In the genomic region with DNA sequence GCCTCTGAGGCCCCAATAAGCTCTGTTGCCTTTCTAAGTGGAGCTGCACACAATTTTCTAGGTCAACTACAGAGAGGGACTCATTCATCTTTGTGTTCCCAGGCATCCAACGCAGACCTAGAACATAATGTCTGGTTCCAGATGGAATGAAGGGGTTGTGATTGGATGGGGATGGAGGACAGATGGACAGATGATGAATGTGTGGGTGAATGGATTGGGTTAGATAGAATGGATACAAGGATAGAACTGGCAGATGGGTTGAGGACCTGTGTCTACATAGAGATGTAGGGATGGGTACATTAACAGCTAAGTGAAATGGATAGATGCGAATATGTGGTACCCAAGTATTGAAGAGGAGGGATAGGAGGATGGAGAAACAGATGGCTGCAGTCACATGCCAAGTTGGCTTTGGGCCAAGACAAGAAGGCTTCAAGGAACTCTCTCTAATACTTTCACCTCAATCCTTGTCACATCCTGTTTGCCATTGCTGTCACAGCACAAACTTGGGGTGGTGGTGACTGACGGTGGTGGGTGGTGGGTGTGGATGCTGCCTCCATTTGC, we compare ENCODE assay signal across 11 mouse cellular contexts. TPM values are rescaled to one million over a fixed set of nuclear protein-coding genes. Genes with fewer than 3 reads are reported as not detected.
DNase-seq lines count a peak whose midpoint lies in the region; ATAC-seq and TF ChIP-seq lines count a peak whose summit lies in the region.
"Had no signal": no experiment of that assay in that cellular context is flagged by ENCODE, and none has a peak within 500 bp of the region (broad histone marks: within the 10 kb centered on the region; RNA-seq: fewer than 3 reads in every experiment).

No protein-coding gene starts in this region.

- no peaks in the 10 kb centered on the region; the same call in 1 of the 2 replicates for H3K27me3 ChIP-seq in midbrain, postnatal 0 days (ENCODE audit: insufficient read depth, low read length)
- H3K27me3 ChIP-seq in midbrain, embryonic 10.5 days (ENCODE audit: low read depth, poor library complexity, severe bottlenecking), result no peaks in the 10 kb centered on the region
- H3K27me3 ChIP-seq in thymus, adult 2 months (ENCODE audit: control insufficient read depth, insufficient read depth, low read length), result no peaks in the 10 kb centered on the region
- no peaks in the 10 kb centered on the region for H3K27me3 ChIP-seq in hindbrain, embryonic 14.5 days (ENCODE audit: control insufficient read depth, insufficient read depth, low read length)
- H3K27me3 ChIP-seq: liver, embryonic 13.5 days had no signal

- H3K27ac ChIP-seq in midbrain, postnatal 0 days (ENCODE audit: low read depth, low read length), result no peak overlapping the region
- H3K27ac ChIP-seq in midbrain, embryonic 10.5 days (replicated peaks), result no peak overlapping the region
- H3K27ac ChIP-seq in left cerebral cortex, adult 2 months, result no peak overlapping the region; the same call in 1 of the 2 replicates
- H3K27ac ChIP-seq in thymus, adult 2 months (ENCODE audit: control insufficient read depth, insufficient read depth, low read length), result no peak overlapping the region
- H3K27ac ChIP-seq in hindbrain, embryonic 14.5 days, result no peak overlapping the region
- H3K27ac ChIP-seq: liver, embryonic 13.5 days had no signal

- no peak for TF ChIP-seq CTCF in midbrain, postnatal 0 days (IDR thresholded peaks at IDR 0.05)
- no peak for TF ChIP-seq CTCF in left cerebral cortex, adult 2 months (IDR thresholded peaks at IDR 0.05)
- no peak for TF ChIP-seq CTCF in thymus, adult 2 months (IDR thresholded peaks at IDR 0.05; ENCODE audit: borderline replicate concordance, control insufficient read depth, extremely low read depth, insufficient read depth, low read length, poor library complexity)

- DNase-seq in cerebellum, adult 9-11 months, result peak; percentile 26
- DNase-seq in cerebellum, adult 9-10 months, result no peak
- DNase-seq in midbrain, postnatal 0 days (ENCODE audit: low spot score), result peak; percentile 24
- DNase-seq in midbrain, embryonic 10.5 days (ENCODE audit: low spot score), result no peak
- peak; percentile 35 to 51 for DNase-seq in left cerebral cortex, adult 2 months (ENCODE audit: extremely low spot score in 1 of 2, low spot score in 2 of 2)
- DNase-seq in telencephalon, adult 2 months (ENCODE audit: low read depth, low spot score), result peak; percentile 88
- no peak for DNase-seq in thymus, adult 2 months
- DNase-seq in hindbrain, embryonic 14.5 days (ENCODE audit: low spot score), result no peak
- DNase-seq: liver, embryonic 13.5 days had no signal

- no peak for TF ChIP-seq POLR2A in thymus, adult 2 months (IDR thresholded peaks at IDR 0.05; ENCODE audit: control insufficient read depth, extremely low read depth, insufficient read depth, low read length, poor library complexity)

- no peaks in the 10 kb centered on the region for H3K4me1 ChIP-seq in midbrain, postnatal 0 days (ENCODE audit: insufficient read depth, low read length)
- peaks cover 16% of the 10 kb centered on the region; the same call in 1 of the 2 replicates for H3K4me1 ChIP-seq in midbrain, embryonic 10.5 days
- H3K4me1 ChIP-seq in thymus, adult 2 months (replicated peaks; ENCODE audit: control insufficient read depth, insufficient read depth, low read length), result no peaks in the 10 kb centered on the region; the same call in 1 of the 2 replicates
- no peaks in the 10 kb centered on the region for H3K4me1 ChIP-seq in hindbrain, embryonic 14.5 days (replicated peaks; ENCODE audit: control insufficient read depth, insufficient read depth, low read length)
- H3K4me1 ChIP-seq: liver, embryonic 13.5 days had no signal

- 93% methylated on average over 3 of the region's 3 CpGs for WGBS in midbrain, postnatal 0 days
- 92% methylated on average over 3 of the region's 3 CpGs for WGBS in midbrain, embryonic 10.5 days
- 89% methylated on average over 3 of the region's 3 CpGs for WGBS in thymus, adult 2 months
- WGBS in hindbrain, embryonic 14.5 days, result 72% methylated on average over 3 of the region's 3 CpGs

- no peak overlapping the region for H3K4me3 ChIP-seq in midbrain, postnatal 0 days (ENCODE audit: low read depth, low read length)
- no peak overlapping the region for H3K4me3 ChIP-seq in midbrain, embryonic 10.5 days
- no peak overlapping the region for H3K4me3 ChIP-seq in left cerebral cortex, adult 2 months
- H3K4me3 ChIP-seq in thymus, adult 2 months (ENCODE audit: control insufficient read depth, insufficient read depth, low read length), result no peak overlapping the region
- H3K4me3 ChIP-seq in hindbrain, embryonic 14.5 days (replicated peaks; ENCODE audit: low read length), result no peak overlapping the region
- H3K4me3 ChIP-seq: liver, embryonic 13.5 days had no signal

- H3K9ac ChIP-seq in midbrain, postnatal 0 days (replicated peaks; ENCODE audit: low read length, poor library complexity, severe bottlenecking), result no peak overlapping the region
- no peak overlapping the region for H3K9ac ChIP-seq in hindbrain, embryonic 14.5 days
- H3K9ac ChIP-seq: liver, embryonic 13.5 days had no signal

- H3K36me3 ChIP-seq in midbrain, postnatal 0 days (ENCODE audit: insufficient read depth, low read length), result no peaks in the 10 kb centered on the region
- no peaks in the 10 kb centered on the region for H3K36me3 ChIP-seq in midbrain, embryonic 10.5 days
- no peaks in the 10 kb centered on the region for H3K36me3 ChIP-seq in thymus, adult 2 months (ENCODE audit: control insufficient read depth, insufficient read depth, low read length)
- H3K36me3 ChIP-seq in hindbrain, embryonic 14.5 days (replicated peaks; ENCODE audit: control insufficient read depth, insufficient read depth), result no peaks in the 10 kb centered on the region
- H3K36me3 ChIP-seq: liver, embryonic 13.5 days had no signal

- no peaks in the 10 kb centered on the region for H3K9me3 ChIP-seq in midbrain, postnatal 0 days (ENCODE audit: low read length)
- no peaks in the 10 kb centered on the region for H3K9me3 ChIP-seq in midbrain, embryonic 10.5 days (replicated peaks)
- no peaks in the 10 kb centered on the region for H3K9me3 ChIP-seq in hindbrain, embryonic 14.5 days (ENCODE audit: control insufficient read depth, low read length)
- H3K9me3 ChIP-seq: liver, embryonic 13.5 days had no signal

- intact Hi-C loops in left cerebral cortex, adult 2 months (cut with DNase I), result loop anchor here (10.0 kb wide), 1 partner anchor 1052 kb away; no protein-coding TSS in a partner anchor

- H3K4me2 ChIP-seq in midbrain, postnatal 0 days (ENCODE audit: low read depth, low read length, poor library complexity, severe bottlenecking), result no peak overlapping the region
- H3K4me2 ChIP-seq in hindbrain, embryonic 14.5 days (replicated peaks), result no peak overlapping the region
- H3K4me2 ChIP-seq: liver, embryonic 13.5 days had no signal

- no peak for ATAC-seq in midbrain, postnatal 0 days (ENCODE audit: low FRiP score)
- ATAC-seq in hindbrain, embryonic 14.5 days (ENCODE audit: low FRiP score), result no peak
- ATAC-seq: intestine, embryonic 16.5 days had no signal

RNA-seq across cellular contexts. Expression of gene Ky, which starts 9.0 kb away (rescaled TPM):
- total RNA-seq in midbrain, postnatal 0 days (2014; rRNA removed), result 3.7 and 6.5 TPM in 2 replicates
- 0.99 and 1.7 TPM in 2 replicates for polyA plus RNA-seq in midbrain, postnatal 0 days (2015; fragmentation: Nextera tagmentation; extraction: Ambion mirVana)
- 0.19 and 0.20 TPM in 2 replicates for polyA plus RNA-seq in midbrain, embryonic 10.5 days (2016; fragmentation: Nextera tagmentation; extraction: Ambion mirVana)
- total RNA-seq in left cerebral cortex, adult 2 months (2021), result 1 to 10 TPM; 2.0 to 2.1 TPM
- polyA plus RNA-seq in thymus, adult 2 months (2012; rRNA removed), result 0.65 and 0.89 TPM in 2 replicates
- 0.92 and 1.4 TPM in 2 replicates for polyA plus RNA-seq in hindbrain, embryonic 14.5 days (2014; fragmentation: Nextera tagmentation; extraction: Ambion mirVana)
- total RNA-seq: hematopoietic stem cell, adult 5-6 weeks had no signal

Comparison
In these comparisons a context has a peak if more than half of its experiments do, and no peak if none do; other contexts are left out.
1. DNase-seq: peak in cerebellum, adult 9-11 months (single experiment), midbrain, postnatal 0 days (single experiment), left cerebral cortex, adult 2 months (2 of 2) and telencephalon, adult 2 months (single experiment); none in cerebellum, adult 9-10 months (single experiment), midbrain, embryonic 10.5 days (single experiment), thymus, adult 2 months (single experiment) and hindbrain, embryonic 14.5 days (single experiment).